Mouse (Mus musculus) heart, postnatal 36 days (tissue): ENCODE measurements around the gene Msmo1. TPM values are rescaled to one million over a fixed set of nuclear protein-coding genes. Genes with fewer than 3 reads are reported as not detected.

Experiments
- DNase-seq, 2 experiments: peaks; one replicate each; pipeline ENCODE4 v3.0.0; 2021 to 2022
- intact Hi-C: fragments of 180-260 bp; cut with DNase I; formaldehyde crosslinking; loops from one replicate; pipeline ENCODE4 v1.15.1; 2025
- total RNA-seq, 2 experiments: library from RNA; stranded (reverse); gene quantifications; 2 replicates each; pipeline ENCODE4 v1.2.3; 2021

Gene Msmo1
- total RNA-seq, 2 experiments from 2014 or later = 5.3 to 6.9 TPM

GRCm38 (mm10) chr8:64723206-64723605, 10.4 kb downstream of the Msmo1 start:
- intact Hi-C loops = no loop called here
- DNase-seq = no peak

GRCm38 (mm10) chr8:64717868-64718267, 15.7 kb downstream of the Msmo1 start:
- intact Hi-C loops = no loop called here
- no peak for DNase-seq

GRCm38 (mm10) chr8:64712499-64712898, 21.1 kb downstream of the Msmo1 start:
- no peak for DNase-seq
- intact Hi-C loops = no loop called here

- no peak for DNase-seq
- intact Hi-C loops = no loop called here
Measured at GRCm38 (mm10) chr8:64711544-64711943, 22.0 kb downstream of the Msmo1 start.

GRCm38 (mm10) chr8:64707481-64707880, 26.1 kb downstream of the Msmo1 start:
- intact Hi-C loops = no loop called here
- DNase-seq = no peak

- intact Hi-C loops = no loop called here
- DNase-seq = no peak
Measured at GRCm38 (mm10) chr8:64703191-64703590, 30.4 kb downstream of the Msmo1 start.

- DNase-seq = peak; percentile 77 to 85
- intact Hi-C loops = loop anchor here (1.0 to 5.0 kb wide), 5 partner anchors 22 to 250 kb away; partner anchors contain the start of gene Msmo1
Measured at GRCm38 (mm10) chr8:64692651-64693201, 40.9 kb downstream of the Msmo1 start, which contains the start of gene Cpe. Cpe (minus strand) TSS chr8:64693054.

GRCm38 (mm10) chr8:64691591-64692401, 41.8 kb downstream of the Msmo1 start:
- intact Hi-C loops = loop anchor here (2.0 to 5.0 kb wide), 4 partner anchors 21 to 251 kb away; partner anchors contain the start of gene Msmo1
- DNase-seq = no peak

GRCm38 (mm10) chr8:64690845-64691244, 42.7 kb downstream of the Msmo1 start:
- DNase-seq = no peak
- intact Hi-C loops = loop anchor here (5.0 kb wide), 2 partner anchors 156 to 251 kb away; no protein-coding TSS in a partner anchor

GRCm38 (mm10) chr8:64690306-64690705, 43.3 kb downstream of the Msmo1 start:
- intact Hi-C loops = loop anchor here (5.0 kb wide), 2 partner anchors 157 to 252 kb away; no protein-coding TSS in a partner anchor
- no peak for DNase-seq

- intact Hi-C loops = no loop called here
- DNase-seq = no peak
Measured at GRCm38 (mm10) chr8:64688741-64689140, 44.9 kb downstream of the Msmo1 start.

- DNase-seq = peak in 1 of 2 experiments; percentile 32
- intact Hi-C loops = no loop called here
Measured at GRCm38 (mm10) chr8:64688161-64688560, 45.4 kb downstream of the Msmo1 start.

GRCm38 (mm10) chr8:64682501-64682900, 51.1 kb downstream of the Msmo1 start:
- DNase-seq = no peak
- intact Hi-C loops = no loop called here

GRCm38 (mm10) chr8:64676381-64676780, 57.2 kb downstream of the Msmo1 start:
- intact Hi-C loops = no loop called here
- no peak for DNase-seq

GRCm38 (mm10) chr8:64674951-64675585, 58.5 kb downstream of the Msmo1 start:
- intact Hi-C loops = no loop called here
- DNase-seq = no peak

- DNase-seq = no peak
- intact Hi-C loops = no loop called here
Measured at GRCm38 (mm10) chr8:64672920-64673319, 60.7 kb downstream of the Msmo1 start.

- intact Hi-C loops = loop anchor here (2.0 kb wide), 1 partner anchor 21 kb away; the partner anchor contains the start of gene Cpe
Measured at GRCm38 (mm10) chr8:64671937-64672336, 61.7 kb downstream of the Msmo1 start.

More at GRCm38 (mm10) chr8:64671937-64672336, 61.7 kb downstream of the Msmo1 start:
- DNase-seq = no peak
